Mouse (Mus musculus) ovary, postnatal 36 days (tissue): ENCODE measurements around the gene Cdc37.

Experiments
- DNase-seq: peaks from one replicate; pipeline ENCODE4 v3.0.0; 2022; ENCODE audit warnings: low spot score, mixed read lengths

The Cdc37 gene

GRCm38 (mm10) chr9:21167140-21168097, 17.6 kb upstream of the Cdc37 start:
- DNase-seq, result no peak

GRCm38 (mm10) chr9:21166516-21166915, 16.7 kb upstream of the Cdc37 start:
- no peak for DNase-seq

GRCm38 (mm10) chr9:21165952-21166451, 16.2 kb upstream of the Cdc37 start:
- no peak for DNase-seq

GRCm38 (mm10) chr9:21165041-21165951, 15.5 kb upstream of the Cdc37 start, which contains the start of gene Pde4a:
TSS of gene Pde4a (plus strand) at chr9:21165714.
- no peak for DNase-seq

- no peak for DNase-seq
Measured at GRCm38 (mm10) chr9:21164072-21164471, 14.3 kb upstream of the Cdc37 start.

GRCm38 (mm10) chr9:21163086-21164050, 13.6 kb upstream of the Cdc37 start:
- no peak for DNase-seq

GRCm38 (mm10) chr9:21161209-21161909, 11.6 kb upstream of the Cdc37 start:
- peak; percentile 79 for DNase-seq

- no peak for DNase-seq
Measured at GRCm38 (mm10) chr9:21154787-21155186, 5.0 kb upstream of the Cdc37 start.

- DNase-seq, result no peak
Measured at GRCm38 (mm10) chr9:21153833-21154232, 4.1 kb upstream of the Cdc37 start.

- no peak for DNase-seq
Measured at GRCm38 (mm10) chr9:21153331-21153730, 3.5 kb upstream of the Cdc37 start.

- peak; percentile 38 for DNase-seq
Measured at GRCm38 (mm10) chr9:21152715-21153114, 2.9 kb upstream of the Cdc37 start.

- no peak for DNase-seq
Measured at GRCm38 (mm10) chr9:21149077-21149653, 617 bp downstream of the Cdc37 start.

GRCm38 (mm10) chr9:21148427-21148826, 1.4 kb downstream of the Cdc37 start:
- no peak for DNase-seq

- DNase-seq, result no peak
Measured at GRCm38 (mm10) chr9:21146722-21147121, 3.1 kb downstream of the Cdc37 start.

- DNase-seq, result no peak
Measured at GRCm38 (mm10) chr9:21145431-21145830, 4.4 kb downstream of the Cdc37 start.

- DNase-seq, result no peak
Measured at GRCm38 (mm10) chr9:21144361-21144760, 5.4 kb downstream of the Cdc37 start.

GRCm38 (mm10) chr9:21141922-21142321, 7.9 kb downstream of the Cdc37 start:
- DNase-seq, result no peak

- DNase-seq, result no peak
Measured at GRCm38 (mm10) chr9:21138386-21138785, 11.4 kb downstream of the Cdc37 start.

- no peak for DNase-seq
Measured at GRCm38 (mm10) chr9:21137229-21137628, 12.6 kb downstream of the Cdc37 start.

- DNase-seq, result no peak
Measured at GRCm38 (mm10) chr9:21136401-21136800, 13.4 kb downstream of the Cdc37 start.
